Mouse (Mus musculus): ENCODE data around the gene Tsc22d4.

Gene Tsc22d4

DNA sequence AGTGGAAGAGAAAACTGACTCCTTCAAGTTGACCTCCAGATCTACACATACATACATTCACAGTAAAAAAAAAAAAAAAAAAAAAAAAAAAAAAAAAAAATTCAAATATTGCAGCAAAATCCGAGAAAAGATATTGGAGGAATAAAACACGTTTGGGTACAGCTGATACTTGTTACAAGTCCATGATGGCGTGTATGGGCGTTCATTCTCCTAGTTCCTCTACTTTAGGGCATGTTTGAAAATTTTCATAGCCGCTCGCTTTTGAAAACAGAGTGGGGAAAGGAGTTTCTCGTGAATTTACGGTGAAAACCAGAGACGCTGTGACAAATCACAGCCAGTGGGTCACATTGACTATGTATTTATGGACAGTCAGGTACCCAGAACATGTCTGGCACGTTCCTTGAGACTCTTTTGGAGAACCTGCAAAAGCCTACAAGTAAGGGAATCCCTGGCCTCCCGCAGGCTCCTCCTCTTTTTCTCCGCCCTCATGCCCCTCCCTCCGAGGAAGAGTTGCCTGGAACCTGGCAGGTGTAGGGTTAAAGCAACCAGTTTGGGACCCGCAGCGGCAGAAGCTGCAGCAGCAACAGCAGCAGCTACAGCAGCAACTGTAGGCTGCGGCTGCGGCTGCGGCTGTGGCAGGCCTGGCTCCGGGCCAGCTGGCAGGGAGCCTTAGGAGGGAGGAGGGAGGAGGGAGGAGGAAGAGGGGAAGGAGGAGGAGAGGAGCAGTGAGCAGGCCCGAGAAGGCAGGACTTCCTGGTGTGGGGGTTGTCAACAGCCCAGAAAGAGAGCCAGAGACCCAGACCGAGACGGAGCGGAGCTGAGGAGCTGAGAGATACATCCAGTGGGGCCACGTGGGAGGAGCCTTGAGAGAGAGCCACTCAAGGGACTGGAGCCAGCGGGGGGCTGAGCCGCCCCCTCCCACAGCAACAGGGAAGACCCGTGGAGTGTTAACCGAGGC is at the start of gene Tsc22d4:
Gene Tsc22d4 (plus strand): TSS at position 517 of the 958 bp plus-strand sequence.
- peak; percentile 92 for DNase-seq (ENCODE audit: low spot score)

DNA sequence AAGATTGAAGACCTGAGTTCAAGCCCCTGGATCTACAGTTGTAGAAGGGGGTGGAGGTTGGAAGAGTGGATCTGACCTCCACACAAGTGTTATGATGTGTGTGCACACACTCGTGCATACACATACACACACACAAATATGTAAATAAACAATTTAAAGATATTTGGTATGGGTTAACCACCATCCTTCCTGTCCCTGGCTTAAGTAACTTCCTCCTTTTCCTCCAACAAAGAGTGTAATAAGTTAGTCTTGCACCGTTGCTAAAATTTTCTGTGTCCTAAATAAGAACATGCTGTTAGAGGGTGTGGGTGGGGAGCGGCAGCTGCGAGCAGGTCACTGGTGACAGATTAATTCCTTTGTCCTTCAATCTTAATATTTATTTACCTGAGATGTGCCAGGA is 49.6 kb upstream of the Tsc22d4 start:
- no peak for DNase-seq (ENCODE audit: low spot score)

DNA sequence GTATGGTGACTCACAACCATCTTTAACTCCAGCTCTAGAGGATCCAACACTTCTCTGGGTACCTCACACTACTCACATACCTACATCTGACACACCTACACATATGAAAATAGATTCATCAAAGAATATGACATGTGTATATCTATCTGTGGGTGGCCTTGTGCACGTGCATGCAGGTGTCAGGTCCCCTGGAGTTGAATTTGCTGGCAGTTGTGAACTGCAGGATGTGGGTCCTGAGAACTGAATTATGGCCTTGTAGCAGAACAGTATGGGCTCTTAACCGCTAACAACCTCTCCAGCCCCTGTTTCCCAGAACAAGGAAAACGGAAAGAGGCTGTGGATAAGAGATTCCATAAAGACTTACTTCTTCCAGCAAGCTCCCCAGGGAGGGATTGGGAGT is 46.5 kb upstream of the Tsc22d4 start:
- no peak for DNase-seq (ENCODE audit: low spot score)

DNA sequence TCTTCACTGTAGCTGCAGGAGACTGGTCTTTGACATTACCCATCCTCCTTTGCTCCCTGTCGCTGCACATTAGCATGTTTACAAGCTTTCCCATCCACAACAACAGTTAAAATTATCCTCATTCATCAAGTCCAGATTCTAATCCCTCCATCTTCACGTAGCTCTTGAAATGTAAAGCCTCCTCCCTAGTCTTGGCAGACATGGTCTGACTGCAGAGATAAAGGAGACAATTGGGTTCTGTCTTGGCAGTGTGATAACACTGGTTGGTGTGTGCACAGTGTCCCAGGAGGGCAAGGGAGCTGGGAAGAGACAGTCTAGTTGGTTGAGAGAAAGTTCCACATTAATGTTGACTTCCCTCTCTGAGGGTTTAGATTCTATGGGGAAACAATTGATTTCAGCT is 45.7 kb upstream of the Tsc22d4 start:
- no peak for DNase-seq (ENCODE audit: low spot score)

DNA sequence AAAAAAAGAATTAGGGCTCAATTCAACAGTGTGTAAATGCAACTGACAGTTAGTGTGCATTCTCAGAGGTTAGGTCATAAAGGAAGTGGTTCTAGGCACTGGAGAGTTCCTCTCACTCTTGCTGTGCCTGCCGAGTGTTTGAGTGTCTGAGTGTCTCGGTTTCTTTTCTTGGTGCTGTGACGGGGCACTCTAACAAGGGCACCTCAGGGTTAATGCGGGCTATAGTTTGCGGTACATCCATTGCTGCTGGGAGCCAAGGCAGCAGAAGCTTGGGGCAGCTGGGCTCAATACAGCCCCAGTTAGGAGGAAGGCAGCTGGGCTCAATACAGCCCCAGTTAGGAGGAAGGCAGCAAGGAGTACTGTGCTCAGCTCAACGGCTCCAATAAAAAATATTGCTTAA is 40.3 kb upstream of the Tsc22d4 start:
- DNase-seq (ENCODE audit: low spot score): no peak

DNA sequence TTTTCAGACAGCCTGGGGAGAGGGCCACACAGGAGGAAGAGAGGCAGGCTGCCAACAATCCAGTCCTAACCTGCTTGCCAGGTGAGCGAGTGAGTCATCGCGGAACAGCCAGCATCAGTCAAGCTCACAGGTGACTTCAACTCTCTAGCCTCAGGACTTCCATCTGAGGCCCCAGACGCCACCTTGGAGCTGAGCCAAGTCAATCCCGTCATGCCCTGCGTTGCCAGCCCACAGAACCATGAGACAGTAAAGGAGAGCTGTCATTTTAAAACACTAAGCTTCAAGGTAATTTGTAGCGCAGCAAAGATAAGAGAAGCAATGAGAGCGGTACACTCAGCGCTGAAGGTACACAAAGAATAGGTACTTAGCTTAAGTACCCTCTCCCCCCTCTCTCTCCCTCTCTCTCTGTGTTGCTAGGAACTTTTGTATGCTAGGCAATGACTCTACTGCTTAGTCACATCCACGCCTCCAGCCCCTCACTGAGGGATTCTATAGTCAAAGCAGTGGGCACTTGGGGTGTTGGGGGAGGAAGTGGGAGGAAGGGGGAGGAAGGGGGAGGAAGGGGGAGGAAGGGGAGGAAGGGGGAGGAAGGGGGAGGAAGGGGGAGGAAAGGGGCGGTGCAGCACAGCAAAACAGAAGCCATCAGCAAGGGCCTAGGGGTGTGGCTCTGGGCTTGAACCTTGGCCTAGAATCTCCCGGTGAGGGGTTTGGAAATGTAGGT is 38.5 kb upstream of the Tsc22d4 start:
- DNase-seq (ENCODE audit: low spot score): no peak

DNA sequence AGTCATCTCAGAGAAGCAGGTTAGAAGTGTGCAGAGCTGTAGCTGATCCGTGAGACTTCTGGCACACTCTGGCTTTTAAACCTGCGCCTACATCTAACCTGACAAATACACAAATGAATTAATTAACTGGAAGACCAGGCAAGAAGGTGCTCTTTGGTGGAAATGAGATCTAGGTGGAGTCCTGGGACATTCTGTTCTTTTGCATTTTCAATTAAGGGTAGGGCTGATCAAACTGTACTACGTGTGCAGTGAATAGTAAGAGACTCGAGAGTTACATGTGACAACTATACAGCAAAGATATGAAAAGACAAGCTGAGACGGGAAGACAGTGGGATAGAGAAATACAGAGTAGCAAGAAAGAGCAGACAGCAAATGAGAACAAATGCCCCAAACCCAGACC is 32.1 kb upstream of the Tsc22d4 start:
- no peak for DNase-seq (ENCODE audit: low spot score)

DNA sequence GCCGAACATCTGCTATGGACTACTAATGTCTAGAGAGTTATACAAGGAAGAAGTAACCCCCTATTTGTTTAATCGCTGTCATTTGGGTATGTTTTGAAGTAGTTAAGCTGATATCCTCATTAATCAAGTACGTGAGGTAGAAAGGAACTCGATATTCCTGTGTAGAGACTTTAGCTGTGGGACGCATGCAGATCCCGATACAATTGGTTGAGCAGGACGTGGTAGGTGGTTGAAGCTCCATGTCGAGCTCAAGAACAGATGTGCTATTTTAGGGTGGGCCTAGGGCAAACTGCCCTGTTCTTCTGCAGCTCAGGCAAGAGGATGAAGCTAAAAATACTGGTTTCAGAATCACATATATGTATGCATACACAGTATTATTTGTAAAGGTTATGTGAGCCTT is 29.8 kb upstream of the Tsc22d4 start:
- no peak for DNase-seq (ENCODE audit: low spot score)

DNA sequence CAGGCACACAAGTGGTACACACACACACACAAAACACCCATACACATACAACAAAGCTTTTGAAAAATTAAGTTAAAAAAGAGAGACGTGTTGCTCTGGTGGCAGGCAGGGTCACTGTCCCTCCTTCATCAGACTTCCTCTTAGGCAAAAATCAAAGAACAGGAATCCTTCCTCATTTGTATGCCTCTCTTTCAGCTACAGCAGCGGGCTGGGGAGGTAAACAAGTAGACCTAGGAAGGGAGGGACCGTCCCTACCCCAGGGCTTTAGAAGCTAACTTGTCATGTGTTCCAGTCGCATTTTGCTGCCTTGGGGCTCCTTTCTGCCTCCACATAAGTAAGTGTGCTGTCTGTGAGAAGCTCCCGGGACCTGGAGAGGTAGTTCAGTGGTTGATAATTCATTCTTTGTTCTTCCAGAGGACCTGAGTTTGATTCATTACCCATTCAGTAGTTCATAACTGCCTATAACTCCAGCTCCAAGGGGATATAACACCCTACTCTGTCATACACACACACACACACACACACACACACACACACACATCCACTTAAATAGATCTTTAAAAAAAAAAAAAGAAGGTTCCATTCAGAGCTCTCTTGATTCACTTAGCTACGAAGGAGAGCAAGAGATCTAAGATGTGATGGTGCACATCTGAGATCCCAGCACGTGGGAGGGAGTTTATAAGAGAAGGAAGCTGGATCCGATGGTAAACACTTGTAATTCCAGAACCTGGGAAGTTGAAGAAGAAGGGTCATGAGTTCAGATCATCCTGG is 27.3 kb upstream of the Tsc22d4 start:
- no peak for DNase-seq (ENCODE audit: low spot score)

DNA sequence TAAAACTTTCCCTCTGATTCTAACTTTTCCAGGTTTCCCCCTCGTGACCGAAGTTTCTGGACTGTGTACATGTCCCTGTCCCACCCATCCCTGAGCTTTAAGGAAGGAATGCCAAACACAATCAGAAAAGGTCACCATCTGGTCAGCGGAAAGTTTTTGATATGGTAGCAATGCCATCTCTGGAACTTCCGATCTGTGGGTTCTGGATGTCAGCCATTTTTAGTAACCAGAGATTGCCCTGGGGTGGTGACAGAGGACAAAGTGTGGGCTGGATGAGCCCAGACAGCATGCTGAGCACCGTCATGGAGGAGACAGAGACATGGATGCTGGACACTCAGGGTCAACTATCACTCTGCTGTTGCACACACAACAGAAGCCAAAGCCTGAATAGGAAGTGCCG is 26.4 kb upstream of the Tsc22d4 start:
- DNase-seq (ENCODE audit: low spot score): no peak

DNA sequence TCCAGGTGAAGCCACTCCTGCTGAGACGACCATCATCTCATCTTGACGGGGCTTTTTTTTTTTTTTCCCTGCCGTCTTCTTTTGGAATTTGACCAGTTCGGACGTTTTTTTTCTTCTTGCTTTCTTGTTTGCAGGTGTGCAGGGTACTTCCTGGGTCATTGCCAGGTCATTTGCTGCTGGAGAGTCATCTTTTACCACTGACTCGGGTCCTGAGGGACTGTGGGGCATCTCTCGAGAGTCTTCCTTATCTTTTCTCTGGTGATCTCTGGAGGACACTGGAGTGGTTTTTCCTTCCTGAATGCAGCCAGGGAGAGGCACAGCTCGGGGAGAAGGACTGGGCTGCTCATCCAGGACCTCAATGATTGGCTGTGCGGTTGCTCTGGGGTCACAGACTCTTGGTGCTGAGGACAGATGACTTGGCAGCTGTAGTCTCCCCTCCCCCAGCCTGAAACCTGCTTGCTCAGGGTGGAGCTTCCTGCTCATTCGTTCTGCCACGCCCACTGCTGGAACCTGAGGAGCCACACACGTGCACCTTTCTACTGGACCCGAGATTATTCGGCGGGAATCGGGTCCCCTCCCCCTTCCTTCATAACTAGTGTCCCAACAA is 24.9 kb upstream of the Tsc22d4 start:
- peak; percentile 54 for DNase-seq (ENCODE audit: low spot score)

DNA sequence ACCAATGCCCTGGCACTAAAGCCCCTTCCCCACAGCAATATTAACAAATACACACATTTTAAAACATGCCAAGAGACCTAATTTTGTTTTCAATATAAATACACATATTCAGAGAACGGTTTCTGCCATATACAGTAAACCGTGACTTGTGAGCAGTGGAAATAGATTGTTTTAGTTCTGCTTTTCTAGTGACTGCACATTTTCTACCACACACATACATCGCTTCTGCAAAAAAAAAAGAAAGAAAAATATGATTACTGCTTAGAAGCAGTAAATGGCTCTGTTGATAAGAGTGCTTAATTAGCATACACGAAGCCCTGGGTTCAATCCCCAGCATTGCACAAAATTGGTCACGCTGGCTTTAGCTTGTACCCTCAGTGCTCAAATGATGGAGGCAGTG is 21.7 kb upstream of the Tsc22d4 start:
- DNase-seq (ENCODE audit: low spot score): no peak

DNA sequence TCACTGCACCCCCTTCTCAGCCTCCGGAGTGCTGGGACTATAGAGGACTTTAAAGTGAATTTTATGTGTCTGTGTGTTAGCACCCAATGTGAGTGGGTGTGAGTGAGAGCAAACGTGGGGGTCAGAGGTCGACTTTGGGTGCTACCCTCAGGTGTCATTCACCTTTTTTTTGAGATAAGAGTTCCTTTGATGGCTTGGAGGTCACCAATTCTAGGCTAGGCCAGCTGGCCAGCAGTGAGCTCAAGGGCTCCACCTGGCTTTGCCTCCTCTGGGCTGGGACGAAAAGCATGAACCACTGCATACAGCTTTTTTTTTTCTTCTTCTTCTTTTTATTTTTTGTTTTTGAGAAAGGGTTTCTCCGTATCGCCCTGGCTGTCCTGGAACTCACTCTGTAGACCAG is 18.8 kb upstream of the Tsc22d4 start:
- DNase-seq (ENCODE audit: low spot score): no peak

DNA sequence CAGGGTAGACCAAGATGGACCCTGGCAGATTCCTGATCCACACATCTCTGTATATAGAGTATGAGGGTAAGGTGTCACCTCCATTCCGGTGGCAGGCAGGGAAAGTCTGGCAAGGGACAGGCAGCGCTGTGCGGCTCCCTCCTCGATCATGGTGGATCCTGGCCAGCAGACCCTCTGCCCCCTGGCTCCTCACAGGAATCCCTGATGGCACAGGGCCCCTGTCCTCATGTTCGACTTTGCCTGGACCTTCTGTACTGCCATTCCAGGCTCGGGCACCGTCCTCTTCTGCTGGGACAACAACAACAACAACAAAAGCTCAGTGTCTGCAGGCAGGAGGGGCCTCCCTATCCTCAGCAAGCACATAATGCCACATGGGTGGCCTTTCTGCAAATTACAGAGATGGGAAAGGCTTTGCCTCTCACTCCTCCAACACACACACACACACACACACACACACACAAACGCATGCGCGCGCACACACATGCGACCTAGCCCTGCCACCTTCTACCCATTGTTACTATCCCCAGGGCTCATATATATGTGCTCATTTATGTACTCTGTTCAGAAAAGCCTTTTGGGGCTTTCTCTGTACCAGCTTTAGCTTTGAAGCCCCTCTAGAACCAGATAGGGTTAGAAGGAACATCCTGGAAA is 11.8 kb upstream of the Tsc22d4 start:
- DNase-seq (ENCODE audit: low spot score): no peak

DNA sequence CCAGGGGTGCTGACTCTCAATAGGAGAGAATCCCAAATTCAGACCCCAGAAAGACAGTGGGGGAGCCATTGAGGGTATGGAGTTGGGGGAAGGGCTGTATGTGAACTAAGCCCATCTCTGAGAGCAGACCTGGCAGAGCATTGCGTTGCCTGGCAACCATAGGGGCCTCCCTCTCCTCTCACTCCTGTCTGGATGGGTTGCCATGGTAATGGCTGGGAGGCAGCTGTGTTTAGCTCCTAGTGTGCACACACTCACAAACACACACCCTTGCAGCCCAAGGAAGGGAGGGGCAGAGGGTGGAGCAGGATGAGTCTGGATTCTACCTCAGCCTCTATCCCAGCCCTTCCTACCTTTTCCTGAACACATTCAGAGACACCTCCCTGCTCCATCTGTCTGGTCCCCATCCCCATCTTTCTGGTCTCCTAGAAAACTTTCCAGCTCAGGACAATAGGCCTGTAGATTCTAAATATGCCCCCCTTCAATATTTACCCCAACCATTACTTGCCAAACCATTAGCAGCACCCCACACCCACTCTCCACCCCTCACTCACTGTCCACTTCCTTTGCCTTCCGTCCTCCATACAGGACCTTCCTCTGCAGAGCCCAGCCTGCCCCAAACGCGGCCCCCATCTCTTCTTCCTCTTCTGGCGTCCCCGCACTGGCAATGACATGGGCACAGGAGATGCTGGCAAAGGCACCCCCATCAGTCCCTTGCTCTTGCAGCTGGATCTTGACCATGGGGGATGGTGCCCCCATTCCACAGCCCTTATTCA is 11.1 kb upstream of the Tsc22d4 start:
- peak; percentile 95 for DNase-seq (ENCODE audit: low spot score)

DNA sequence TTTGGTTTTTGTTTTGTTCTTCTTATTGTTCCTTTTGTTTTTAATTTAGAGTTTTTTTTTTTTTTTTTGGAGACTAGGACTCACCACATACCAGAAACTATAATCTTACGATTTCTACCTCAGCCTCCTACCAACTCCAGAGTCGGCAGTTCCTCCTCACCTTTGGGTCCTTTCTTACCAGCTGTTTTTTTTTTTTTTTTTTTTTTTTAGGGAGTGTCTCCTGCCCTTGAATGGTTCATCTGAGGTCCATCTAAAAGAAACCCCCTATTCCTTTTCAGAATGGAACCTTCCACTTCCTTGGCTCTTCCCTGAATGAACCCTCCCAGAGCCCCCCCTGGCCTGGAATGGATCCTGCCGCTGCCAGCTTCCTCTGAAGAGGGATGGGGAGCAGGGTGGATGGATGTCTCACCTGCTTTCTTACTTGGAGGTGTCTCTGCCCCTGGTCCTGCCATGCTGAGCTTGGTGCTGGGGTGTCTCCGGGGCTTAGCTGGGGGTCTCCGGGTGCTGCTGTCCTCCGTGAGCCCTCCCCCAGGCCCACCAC is 8.1 kb upstream of the Tsc22d4 start:
- no peak for DNase-seq (ENCODE audit: low spot score)

DNA sequence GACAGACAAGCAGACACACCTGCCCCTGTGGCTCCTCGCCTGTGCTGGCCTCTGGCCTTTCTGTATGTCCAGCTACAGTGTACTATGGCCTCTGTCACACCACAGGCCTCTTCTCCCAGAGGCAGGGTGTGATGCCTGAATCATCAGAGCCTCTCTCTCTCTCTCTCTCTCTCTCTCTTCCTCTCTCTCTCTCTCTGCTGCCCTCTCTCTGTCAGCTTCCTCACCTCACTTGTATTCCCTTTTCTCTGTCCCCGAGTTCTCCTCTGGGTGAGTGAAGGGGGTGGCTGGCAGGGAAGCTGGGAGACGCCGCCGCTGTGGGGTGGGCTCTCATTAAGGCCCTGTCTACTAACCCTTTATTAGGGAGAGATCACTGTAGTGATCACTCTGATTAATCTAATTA is 7.0 kb upstream of the Tsc22d4 start:
- DNase-seq (ENCODE audit: low spot score): peak; percentile 25

DNA sequence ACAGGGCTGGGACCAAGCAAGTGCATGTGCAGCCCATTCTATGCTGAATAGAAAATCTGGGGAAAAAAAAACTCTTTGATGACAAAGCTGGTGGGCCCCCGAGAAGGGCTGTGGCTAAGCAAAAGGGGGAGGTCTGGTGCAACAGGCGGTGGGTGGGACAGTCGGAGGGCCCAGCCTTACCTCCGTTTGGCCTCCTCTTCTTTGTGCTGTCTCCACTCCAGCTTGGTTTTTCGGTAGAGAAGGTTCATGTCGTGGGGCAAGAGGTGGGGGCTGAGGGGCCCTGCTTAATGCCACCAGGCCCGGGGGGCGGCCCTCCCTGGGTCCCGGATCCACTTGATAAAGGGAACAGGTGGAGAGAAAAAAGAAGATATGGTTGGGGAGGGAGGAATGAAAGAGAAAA is 6.1 kb upstream of the Tsc22d4 start:
- DNase-seq (ENCODE audit: low spot score): no peak

DNA sequence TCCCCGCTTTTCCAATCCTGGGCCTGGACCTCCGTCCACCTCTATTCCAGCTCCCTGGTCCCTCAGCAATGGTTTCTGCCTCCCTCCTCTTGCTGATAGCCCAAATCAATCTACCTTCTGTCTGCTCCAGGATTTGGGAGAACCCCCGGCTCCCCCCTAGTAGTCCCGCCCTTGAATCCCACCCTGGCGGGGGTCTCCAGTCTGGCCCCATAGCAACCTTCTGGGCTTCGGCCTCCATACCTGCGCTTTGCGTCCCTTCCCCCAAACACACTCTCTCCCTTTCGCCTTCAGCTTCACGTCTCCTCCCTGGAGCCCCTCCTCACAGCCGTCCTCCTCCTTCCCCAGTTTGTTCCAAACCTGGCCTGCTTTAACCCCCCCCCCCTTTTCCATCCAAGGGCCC is 5.0 kb upstream of the Tsc22d4 start:
- DNase-seq (ENCODE audit: low spot score): no peak

Data from embryo, embryonic 10.5 days (tissue).